Mouse (Mus musculus) spleen, adult 2 months (tissue): Measurements from ENCODE around the gene Scnn1a.
A peak's percentile ranks its signal among the peaks of the same experiment; 100 is the strongest.

ENCODE experiments used
- CTCF ChIP-seq: fragments of 200-500 bp; IDR thresholded peaks from 2 replicates; pipeline ENCODE4 v1.5.1; 2011; ENCODE audit warnings: mild to moderate bottlenecking, inconsistent platforms; ENCODE audit not compliant: insufficient read depth, insufficient read length, insufficient replicate concordance; ENCODE audit errors: extremely low read depth
- POLR2A ChIP-seq: fragments of 200-500 bp; IDR thresholded peaks from 2 replicates; pipeline ENCODE4 v1.6.1; 2011; ENCODE audit warnings: low read depth, low read length, inconsistent platforms

GRCm38 (mm10) chr6:125274841-125275563, 45.5 kb upstream of the Scnn1a start:
- TF ChIP-seq CTCF (peak; percentile 22; the same call in 1 of the 2 replicates), POLR2A (no peak)
